Mouse (Mus musculus) ovary, postnatal 36 days (tissue): Measurements from ENCODE around the gene Ifnz.
"Not testable (repeated sequence)": the region's sequence is repeated elsewhere in the genome, so short reads cannot be mapped to it uniquely, and the experiment has no call there.

Experiments used
- DNase-seq: peaks from one replicate; pipeline ENCODE4 v3.0.0; 2022; ENCODE audit warnings: low spot score, mixed read lengths

The Ifnz gene

DNA sequence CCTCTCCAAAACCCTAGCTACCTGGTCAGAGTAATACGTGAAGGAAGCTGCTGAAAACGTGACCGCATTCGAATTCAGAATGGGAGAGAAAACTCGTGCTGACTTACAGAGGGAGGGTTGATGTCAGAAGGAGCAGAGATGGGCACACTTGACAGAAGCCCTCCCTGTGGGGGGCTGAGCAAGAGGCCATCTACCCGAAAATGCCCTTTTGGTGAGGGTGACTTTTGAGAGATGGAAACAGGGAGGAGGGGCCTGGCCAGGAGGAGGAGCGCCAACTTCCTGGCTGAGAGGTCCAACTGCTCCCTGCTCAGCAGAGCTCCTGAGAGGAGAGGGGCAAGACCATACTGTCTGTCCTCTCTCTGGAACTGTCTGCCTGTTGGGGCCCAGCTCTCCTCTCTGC, at the start of gene Ifnz:
TSS of gene Ifnz (plus strand) at position 301 of the 400 bp plus-strand sequence.
- not testable (repeated sequence) for DNase-seq

GRCm38 (mm10) chr4:88738480-88738879, 43.5 kb upstream of the Ifnz start:
- peak; percentile 60 for DNase-seq

DNA sequence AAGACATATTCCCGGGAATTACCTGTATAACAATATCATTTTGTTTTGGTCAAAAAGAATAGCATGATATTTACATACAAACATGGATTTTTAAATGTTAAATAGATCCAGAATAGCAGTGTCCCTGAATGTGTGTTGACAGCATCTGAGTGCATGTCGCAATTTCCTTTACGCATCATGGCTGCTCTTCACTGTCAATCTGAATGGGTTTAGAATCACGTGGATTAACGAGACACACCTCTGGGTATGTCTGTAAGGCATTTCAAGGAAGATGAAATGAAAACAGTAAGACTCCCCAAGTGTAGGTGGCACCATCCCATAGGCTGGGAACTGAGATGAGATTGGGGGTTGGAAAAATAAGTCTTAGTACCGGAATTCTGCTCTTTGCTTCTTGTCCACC, 42.9 kb upstream of the Ifnz start:
- DNase-seq, result no peak

- no peak for DNase-seq
Measured at GRCm38 (mm10) chr4:88741426-88741825, 40.5 kb upstream of the Ifnz start.

- no peak for DNase-seq
Measured at GRCm38 (mm10) chr4:88742771-88743371, 39.1 kb upstream of the Ifnz start.

DNA sequence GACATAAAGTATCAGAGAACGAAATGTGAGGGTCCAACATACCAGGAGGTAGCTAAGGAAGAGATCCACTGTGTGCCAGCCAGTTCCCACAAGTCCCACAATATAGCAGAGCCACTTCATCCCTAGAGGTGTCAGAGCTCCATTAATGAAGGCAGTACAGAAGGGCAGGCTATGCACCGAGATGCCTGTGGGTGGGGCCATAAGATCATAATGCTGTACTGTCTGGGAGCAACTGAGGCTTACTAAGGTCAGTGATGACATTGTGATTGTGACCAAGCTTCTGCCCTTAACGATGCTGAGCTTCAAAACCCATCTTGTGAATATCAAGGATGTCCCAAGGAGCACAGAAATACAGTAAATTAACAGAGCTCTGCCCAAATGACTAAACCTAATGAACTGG, 37.7 kb upstream of the Ifnz start:
- DNase-seq, result no peak

DNA sequence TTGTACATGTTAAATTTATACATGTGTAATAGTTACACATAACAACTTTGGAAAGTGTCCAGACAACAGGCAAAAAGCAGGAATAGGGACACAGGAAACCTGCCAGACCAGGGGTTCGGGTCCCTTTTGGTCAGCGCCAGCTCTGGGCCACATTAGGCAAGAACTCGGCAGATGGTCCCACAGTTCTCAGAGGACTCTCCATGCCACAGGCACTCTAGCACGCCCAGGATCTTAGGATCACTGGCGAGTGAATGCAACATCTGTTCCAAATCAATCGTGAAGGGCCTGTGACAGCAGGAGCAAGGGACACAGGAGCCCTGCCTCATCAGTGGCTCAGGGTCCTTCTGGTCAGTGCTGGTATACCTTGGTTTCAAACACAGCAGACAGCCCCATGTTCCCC, 32.0 kb upstream of the Ifnz start:
- DNase-seq, result no peak

- peak; percentile 67 for DNase-seq
Measured at GRCm38 (mm10) chr4:88754818-88755340, 27.1 kb upstream of the Ifnz start, which contains the start of gene Gm13271. Gene Gm13271, plus strand, starts transcription at chr4:88754868.

GRCm38 (mm10) chr4:88756581-88757513, 25.1 kb upstream of the Ifnz start:
- not testable (repeated sequence) for DNase-seq

- DNase-seq, result peak; percentile 88
Measured at GRCm38 (mm10) chr4:88757628-88758031, 24.3 kb upstream of the Ifnz start.

DNA sequence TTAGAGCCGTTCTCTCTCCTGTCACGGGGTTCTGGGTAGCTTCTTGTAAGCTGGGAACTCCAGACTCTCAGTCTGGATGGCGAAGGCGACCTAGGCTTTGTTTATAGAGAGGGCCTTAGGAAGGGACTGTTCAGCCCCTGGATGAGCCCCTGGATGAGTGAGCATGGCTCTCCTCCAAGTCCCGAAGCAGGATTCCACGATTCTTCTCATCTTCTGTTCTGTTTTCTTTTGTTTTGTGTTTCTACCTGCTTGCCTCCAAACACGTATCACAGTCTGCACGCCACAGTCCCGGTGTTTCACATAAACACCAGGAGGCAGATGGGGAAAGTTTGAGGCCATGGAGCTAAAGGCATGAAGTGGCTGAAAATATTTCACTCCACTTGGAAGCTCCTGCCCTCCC, 23.2 kb upstream of the Ifnz start:
- DNase-seq, result not testable (repeated sequence)

DNA sequence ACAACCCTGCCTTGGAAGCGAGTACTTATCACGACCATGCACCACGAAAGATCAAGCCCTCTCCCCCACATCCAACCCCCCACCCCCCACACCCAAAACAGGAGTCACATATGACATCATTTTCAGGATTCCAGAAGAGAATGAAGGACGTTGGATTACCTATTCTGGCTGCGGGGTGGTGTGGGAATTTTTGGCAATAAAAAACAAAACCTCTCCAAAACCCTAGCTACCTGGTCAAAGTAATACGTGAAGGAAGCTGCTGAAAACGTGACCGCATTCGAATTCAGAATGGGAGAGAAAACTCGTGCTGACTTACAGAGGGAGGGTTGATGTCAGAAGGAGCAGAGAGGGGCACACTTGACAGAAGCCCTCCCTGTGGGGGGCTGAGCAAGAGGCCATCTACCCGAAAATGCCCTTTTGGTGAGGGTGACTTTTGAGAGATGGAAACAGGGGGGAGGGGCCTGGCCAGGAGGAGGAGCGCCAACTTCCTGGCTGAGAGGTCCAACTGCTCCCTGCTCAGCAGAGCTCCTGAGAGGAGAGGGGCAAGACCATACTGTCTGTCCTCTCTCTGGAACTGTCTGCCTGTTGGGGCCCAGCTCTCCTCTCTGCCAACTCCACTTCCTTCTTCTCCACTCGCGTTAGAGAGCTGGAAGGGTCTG, 22.2 kb upstream of the Ifnz start, which contains the start of gene Gm13283:
TSS of gene Gm13283 (plus strand) at position 510 of the 659 bp plus-strand sequence.
- not testable (repeated sequence) for DNase-seq

DNA sequence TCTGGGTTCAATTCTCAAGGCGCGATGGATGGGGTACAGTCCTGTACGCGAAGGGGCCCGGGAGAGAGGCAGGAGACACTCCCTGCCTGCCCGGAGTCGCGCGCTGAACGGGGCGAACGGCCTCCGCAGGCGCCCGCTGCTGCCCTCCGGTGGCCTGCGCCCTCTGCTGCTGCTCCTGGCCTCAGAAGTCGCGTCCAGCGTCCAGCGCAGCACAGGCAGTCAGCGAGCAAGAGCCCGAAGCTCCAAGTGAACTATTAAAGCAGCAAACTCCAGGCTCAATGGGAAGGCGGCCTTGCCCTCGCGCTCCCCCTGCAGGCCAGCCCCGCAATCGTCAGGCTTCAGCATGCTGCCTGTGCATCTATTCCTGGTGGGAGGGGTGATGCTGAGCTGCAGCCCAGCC, 21.5 kb upstream of the Ifnz start:
- peak; percentile 83 for DNase-seq

GRCm38 (mm10) chr4:88761776-88762175, 20.2 kb upstream of the Ifnz start:
- DNase-seq, result peak; percentile 61

DNA sequence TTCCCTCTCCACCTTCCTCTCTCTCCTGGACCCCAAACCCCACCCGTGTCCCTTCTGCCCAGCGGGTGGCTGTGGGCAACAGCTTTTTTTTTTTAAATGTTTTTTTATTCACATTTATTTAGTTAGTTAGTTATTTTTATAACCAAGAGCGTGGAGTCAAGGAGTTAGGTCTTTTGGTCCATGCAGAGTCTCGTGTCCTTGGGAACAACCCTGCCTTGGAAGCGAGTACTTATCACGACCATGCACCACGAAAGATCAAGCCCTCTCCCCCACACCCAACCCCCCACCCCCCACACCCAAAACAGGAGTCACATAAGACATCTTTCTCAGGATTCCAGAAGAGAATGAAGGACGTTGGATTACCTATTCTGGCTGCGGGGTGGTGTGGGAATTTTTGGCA, 19.6 kb upstream of the Ifnz start:
- not testable (repeated sequence) for DNase-seq

GRCm38 (mm10) chr4:88763384-88764018, 18.4 kb upstream of the Ifnz start:
- DNase-seq, result peak; percentile 60

DNA sequence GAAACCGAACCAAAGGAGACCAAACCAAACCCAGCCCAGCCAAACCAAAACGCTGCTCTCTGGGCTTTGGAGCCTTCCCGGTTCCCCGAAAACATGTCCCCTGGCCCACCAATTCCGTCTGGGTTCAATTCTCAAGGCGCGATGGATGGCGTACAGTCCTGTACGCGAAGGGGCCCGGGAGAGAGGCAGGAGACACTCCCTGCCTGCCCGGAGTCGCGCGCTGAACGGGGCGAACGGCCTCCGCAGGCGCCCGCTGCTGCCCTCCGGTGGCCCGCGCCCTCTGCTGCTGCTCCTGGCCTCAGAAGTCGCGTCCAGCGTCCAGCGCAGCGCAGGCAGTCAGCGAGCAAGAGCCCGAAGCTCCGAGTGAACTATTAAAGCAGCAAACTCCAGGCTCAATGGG, 8.4 kb upstream of the Ifnz start, which contains the start of gene Gm13290:
TSS of gene Gm13290 (plus strand) at position 301 of the 400 bp plus-strand sequence.
- DNase-seq, result not testable (repeated sequence)

DNA sequence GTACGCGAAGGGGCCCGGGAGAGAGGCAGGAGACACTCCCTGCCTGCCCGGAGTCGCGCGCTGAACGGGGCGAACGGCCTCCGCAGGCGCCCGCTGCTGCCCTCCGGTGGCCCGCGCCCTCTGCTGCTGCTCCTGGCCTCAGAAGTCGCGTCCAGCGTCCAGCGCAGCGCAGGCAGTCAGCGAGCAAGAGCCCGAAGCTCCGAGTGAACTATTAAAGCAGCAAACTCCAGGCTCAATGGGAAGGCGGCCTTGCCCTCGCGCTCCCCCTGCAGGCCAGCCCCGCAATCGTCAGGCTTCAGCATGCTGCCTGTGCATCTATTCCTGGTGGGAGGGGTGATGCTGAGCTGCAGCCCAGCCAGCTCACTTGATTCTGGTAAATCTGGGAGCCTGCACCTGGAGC, 5.3 kb upstream of the Ifnz start, which contains the start of gene Gm13289:
TSS of gene Gm13289 (plus strand) at position 301 of the 400 bp plus-strand sequence.
- not testable (repeated sequence) for DNase-seq

DNA sequence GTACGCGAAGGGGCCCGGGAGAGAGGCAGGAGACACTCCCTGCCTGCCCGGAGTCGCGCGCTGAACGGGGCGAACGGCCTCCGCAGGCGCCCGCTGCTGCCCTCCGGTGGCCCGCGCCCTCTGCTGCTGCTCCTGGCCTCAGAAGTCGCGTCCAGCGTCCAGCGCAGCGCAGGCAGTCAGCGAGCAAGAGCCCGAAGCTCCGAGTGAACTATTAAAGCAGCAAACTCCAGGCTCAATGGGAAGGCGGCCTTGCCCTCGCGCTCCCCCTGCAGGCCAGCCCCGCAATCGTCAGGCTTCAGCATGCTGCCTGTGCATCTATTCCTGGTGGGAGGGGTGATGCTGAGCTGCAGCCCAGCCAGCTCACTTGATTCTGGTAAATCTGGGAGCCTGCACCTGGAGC, 2.4 kb upstream of the Ifnz start, which contains the start of gene Gm13272:
TSS of gene Gm13272 (plus strand) at position 301 of the 400 bp plus-strand sequence.
- not testable (repeated sequence) for DNase-seq

GRCm38 (mm10) chr4:88780320-88780719, 1.6 kb upstream of the Ifnz start:
- not testable (repeated sequence) for DNase-seq

GRCm38 (mm10) chr4:88782335-88782734, 404 bp downstream of the Ifnz start:
- peak; percentile 31 for DNase-seq
